Mouse (Mus musculus) CH12.LX (cell line): ENCODE results near the gene Slx1b. TPM values are rescaled to one million over a fixed set of nuclear protein-coding genes. Genes with fewer than 3 reads are reported as not detected.

Experiments used
- DNase-seq: peaks from one replicate; pipeline ENCODE4 v3.0.0-alpha.2; 2013; ENCODE audit errors: extremely low read depth
- H3K27ac ChIP-seq: 2 replicates; pipeline ENCODE4 v1.5.1; 2012; ENCODE audit warnings: low read depth, mild to moderate bottlenecking, control low read depth, moderate library complexity; ENCODE audit not compliant: insufficient read depth
- H3K27me3 ChIP-seq: replicated peaks from 2 replicates; pipeline ENCODE3; 2012; ENCODE audit warnings: inconsistent platforms
- H3K36me3 ChIP-seq, 2 experiments: replicated peaks in 1 of 2; 2 replicates each; pipeline versions ENCODE3 to v1.6.1; 2012; ENCODE audit warnings: inconsistent platforms in 1 of 2, low read length in 1 of 2, mild to moderate bottlenecking in 1 of 2, mixed read lengths in 1 of 2, moderate library complexity in 1 of 2; ENCODE audit not compliant: control insufficient read depth in 1 of 2, insufficient read depth in 1 of 2
- H3K4me1 ChIP-seq, 2 experiments: 2 replicates each; pipeline ENCODE4 v1.6.1; 2012; ENCODE audit warnings: inconsistent platforms in 1 of 2, moderate library complexity in 1 of 2; ENCODE audit not compliant: insufficient read depth in 2 of 2, control insufficient read depth in 1 of 2
- H3K4me2 ChIP-seq: 2 replicates; pipeline ENCODE4 v1.6.1; 2012; ENCODE audit warnings: low read depth, mild to moderate bottlenecking, control low read depth; ENCODE audit not compliant: poor library complexity, insufficient read depth, severe bottlenecking
- H3K4me3 ChIP-seq, 3 experiments: fragments of 150-350 bp in 1 of 3; sonication (generic) in 1 of 3; replicated peaks in 1 of 3; 2 replicates each; pipeline versions ENCODE3 to v1.5.1; 2011 to 2012; ENCODE audit warnings: low read depth in 2 of 3, low read length in 2 of 3, mild to moderate bottlenecking in 2 of 3, moderate library complexity in 2 of 3, control low read depth in 1 of 3, improper control_type of control experiment in 1 of 3, inconsistent platforms in 1 of 3, mixed read lengths in 1 of 3; ENCODE audit not compliant: poor library complexity in 1 of 3
- H3K79me2 ChIP-seq: replicated peaks from 2 replicates; pipeline ENCODE4 v1.6.1; 2012; ENCODE audit warnings: mild to moderate bottlenecking, moderate library complexity; ENCODE audit not compliant: control insufficient read depth, poor library complexity, insufficient read depth, severe bottlenecking; ENCODE audit errors: extremely low read depth
- H3K9ac ChIP-seq: 2 replicates; pipeline ENCODE4 v1.6.1; 2012; ENCODE audit warnings: low read depth, mild to moderate bottlenecking, control low read depth, moderate library complexity; ENCODE audit not compliant: insufficient read depth
- H3K9me3 ChIP-seq: replicated peaks from 2 replicates; pipeline ENCODE3; 2012; ENCODE audit warnings: low read length, inconsistent platforms, mixed read lengths
- BHLHE40 ChIP-seq: IDR thresholded peaks from 2 replicates; pipeline ENCODE4 v1.6.1; 2011; ENCODE audit warnings: mild to moderate bottlenecking, low read depth, low read length, improper control_type of control experiment
- CHD2 ChIP-seq: IDR thresholded peaks from 2 replicates; pipeline ENCODE4 v1.6.1; 2011; ENCODE audit warnings: low read length, improper control_type of control experiment
- E2F4 ChIP-seq: IDR thresholded peaks from 2 replicates; pipeline ENCODE4 v1.6.1; 2011; ENCODE audit warnings: low read depth, low read length, improper control_type of control experiment; ENCODE audit not compliant: insufficient replicate concordance
- ELF1 ChIP-seq: IDR thresholded peaks from 2 replicates; pipeline ENCODE4 v1.6.1; 2014; ENCODE audit warnings: low read depth, mild to moderate bottlenecking, inconsistent platforms, low read length, improper control_type of control experiment
- EP300 ChIP-seq: IDR thresholded peaks from 2 replicates; pipeline ENCODE4 v1.6.1; 2011; ENCODE audit warnings: low read length, improper control_type of control experiment
- ETS1 ChIP-seq: conservative IDR thresholded peaks from 2 replicates; pipeline ENCODE4 v1.6.1; 2012; ENCODE audit warnings: low read depth, mild to moderate bottlenecking, inconsistent platforms, low read length, improper control_type of control experiment, moderate library complexity
- GABPA ChIP-seq: IDR thresholded peaks from 2 replicates; pipeline ENCODE4 v1.6.1; 2012; ENCODE audit warnings: low read depth, low read length, improper control_type of control experiment, inconsistent platforms; ENCODE audit not compliant: insufficient replicate concordance
- HCFC1 ChIP-seq: IDR thresholded peaks from 2 replicates; pipeline ENCODE4 v1.6.1; 2012; ENCODE audit warnings: low read depth, mild to moderate bottlenecking, inconsistent platforms, low read length, improper control_type of control experiment
- IRF4 ChIP-seq: IDR thresholded peaks from 2 replicates; pipeline ENCODE4 v1.6.1; 2014; ENCODE audit warnings: low read depth, mild to moderate bottlenecking, inconsistent platforms, low read length, improper control_type of control experiment
- JUN ChIP-seq: IDR thresholded peaks from 2 replicates; pipeline ENCODE4 v1.6.1; 2011; ENCODE audit warnings: low read depth, mild to moderate bottlenecking, low read length, improper control_type of control experiment, moderate library complexity; ENCODE audit not compliant: insufficient read depth
- JUND ChIP-seq: conservative IDR thresholded peaks from 2 replicates; pipeline ENCODE4 v1.6.1; 2011; ENCODE audit warnings: low read depth, low read length, improper control_type of control experiment
- KAT2A ChIP-seq: IDR thresholded peaks from 2 replicates; pipeline ENCODE4 v1.6.1; 2012; ENCODE audit warnings: low read length, improper control_type of control experiment, inconsistent platforms; ENCODE audit not compliant: insufficient replicate concordance
- MAFK ChIP-seq: IDR thresholded peaks from 2 replicates; pipeline ENCODE4 v1.6.1; 2011; ENCODE audit warnings: low read length, improper control_type of control experiment; ENCODE audit not compliant: insufficient replicate concordance
- MEF2A ChIP-seq: IDR thresholded peaks from 2 replicates; pipeline ENCODE4 v1.6.1; 2014; ENCODE audit warnings: low read depth, mild to moderate bottlenecking, inconsistent platforms, low read length, improper control_type of control experiment, borderline replicate concordance
- NELFE ChIP-seq: IDR thresholded peaks from 2 replicates; pipeline ENCODE4 v1.6.1; 2011; ENCODE audit warnings: low read depth, low read length, improper control_type of control experiment
- PAX5 ChIP-seq: IDR thresholded peaks from 2 replicates; pipeline ENCODE4 v1.6.1; 2012; ENCODE audit warnings: low read length, inconsistent platforms, mixed read lengths
- POLR2AphosphoS2 ChIP-seq: IDR thresholded peaks from 2 replicates; pipeline ENCODE4 v1.6.1; 2011; ENCODE audit warnings: low read depth, low read length, improper control_type of control experiment
- SIN3A ChIP-seq: IDR thresholded peaks from 2 replicates; pipeline ENCODE4 v1.6.1; 2012; ENCODE audit warnings: low read length, improper control_type of control experiment, inconsistent platforms
- SMC3 ChIP-seq: IDR thresholded peaks from 2 replicates; pipeline ENCODE4 v1.6.1; 2011; ENCODE audit warnings: low read depth, low read length, improper control_type of control experiment
- TBP ChIP-seq: conservative IDR thresholded peaks from 2 replicates; pipeline ENCODE4 v1.6.1; 2011; ENCODE audit warnings: low read depth, low read length, improper control_type of control experiment
- UBTF ChIP-seq: IDR thresholded peaks from 2 replicates; pipeline ENCODE4 v1.6.1; 2012; ENCODE audit warnings: low read depth, mild to moderate bottlenecking, inconsistent platforms, low read length, improper control_type of control experiment, moderate library complexity
- USF1 ChIP-seq: IDR thresholded peaks from 2 replicates; pipeline ENCODE4 v1.6.1; 2014; ENCODE audit warnings: low read depth, mild to moderate bottlenecking, inconsistent platforms, low read length, improper control_type of control experiment
- USF2 ChIP-seq: conservative IDR thresholded peaks from 2 replicates; pipeline ENCODE4 v1.6.1; 2011; ENCODE audit warnings: low read depth, low read length, improper control_type of control experiment
- ZKSCAN1 ChIP-seq: IDR thresholded peaks from 2 replicates; pipeline ENCODE4 v1.6.1; 2012; ENCODE audit warnings: low read depth, inconsistent platforms, low read length, improper control_type of control experiment, borderline replicate concordance
- dilution Hi-C: fragments of 300-500 bp; cut with MboI; formaldehyde crosslinking; loops from 2 replicates; pipeline ENCODE4 v1.14.3; 2020; ENCODE audit warnings: low sequenced_read_pairs; ENCODE audit not compliant: extremely low pct_unique_long_range_greater_than_20kb, extremely low pct_ligation_motif_present
- in situ Hi-C: fragments of 300-500 bp; cut with MboI; formaldehyde crosslinking; loops from 3 replicates; pipeline ENCODE4 v1.14.3; 2019; ENCODE audit warnings: low sequenced_read_pairs, low pct_ligation_motif_present, low pct_unique_long_range_greater_than_20kb, mixed read lengths
- polyA plus RNA-seq: library from polyadenylated mRNA; unstranded; fragments of >175 nt; gene quantifications from 2 replicates; pipeline ENCODE4 v1.2.1, GENCODE M21; 2012; ENCODE audit warnings: low read depth; ENCODE audit not compliant: insufficient read length
- total RNA-seq, 2 experiments: library from RNA; depleted of rRNA; stranded (reverse); fragments of 300-350 nt in 1 of 2; fragments of >200 nt in 1 of 2; gene quantifications; 2 replicates each; pipeline ENCODE4 v1.2.3; 2012 to 2014

Gene Slx1b
- total and polyA plus RNA-seq, 3 experiments, result 4.7 to 8.3 (median 5.6) TPM

- no peaks in the 10 kb centered on the region for H3K36me3 ChIP-seq
- H3K79me2 ChIP-seq, result peaks cover 9% of the 10 kb centered on the region
- H3K9me3 ChIP-seq, result peaks cover 6% of the 10 kb centered on the region
- dilution Hi-C loops, result no loop called here
- H3K4me2 ChIP-seq, result peak overlapping the region; percentile 39
- TF ChIP-seq HCFC1, result 0 out of 2 replicates have a peak, but pooled peaks have one; percentile 4
- TF ChIP-seq EP300, result peak; percentile 71; the same call in 1 of the 2 replicates
- TF ChIP-seq MEF2A, result peak; percentile 59; the same call in 1 of the 2 replicates
- peak; percentile 71 for TF ChIP-seq ETS1
- TF ChIP-seq POLR2AphosphoS2, result no peak
- no peak for TF ChIP-seq ZKSCAN1
- peak; percentile 30 for TF ChIP-seq BHLHE40
- no peak for TF ChIP-seq NELFE
- TF ChIP-seq KAT2A, result no peak
- peak; percentile 56 for TF ChIP-seq SIN3A
- TF ChIP-seq JUND, result peak; percentile 33
- TF ChIP-seq USF2, result no peak
- no peak for TF ChIP-seq GABPA
- peak; percentile 55 for TF ChIP-seq JUN
- TF ChIP-seq TBP, result no peak
- TF ChIP-seq, all 38 proteins: peak for 8
- H3K9ac ChIP-seq, result peak overlapping the region; percentile 34
- H3K4me1 ChIP-seq, result peaks cover 26 to 36% of the 10 kb centered on the region in 2 experiments
- no peaks in the 10 kb centered on the region for H3K27me3 ChIP-seq
- no peak for DNase-seq
- peak overlapping the region in 2 of 3 experiments; percentile 17 to 18 for H3K4me3 ChIP-seq
- peak overlapping the region; percentile 28; the same call in 1 of the 2 replicates for H3K27ac ChIP-seq
- in situ Hi-C loops, result loop anchor here (10.0 kb wide), 4 partner anchors 186 to 1216 kb away; partner anchors contain the start of genes Mvp, Pagr1a and Pagr1b
Observed at GRCm38 (mm10) chr7:126708175-126708952, 12.8 kb upstream of the Slx1b start.

GRCm38 (mm10) chr7:126707442-126708174, 12.0 kb upstream of the Slx1b start, which contains the start of gene Coro1a:
Coro1a (minus strand) TSS chr7:126707787.
- H3K9me3 ChIP-seq, result peaks cover 6% of the 10 kb centered on the region
- dilution Hi-C loops (no loop called here), in situ Hi-C loops (loop anchor here (10.0 kb wide), 4 partner anchors 187 to 1217 kb away; partner anchors contain the start of genes Mvp, Pagr1a and Pagr1b)
- H3K79me2 ChIP-seq, result peaks cover 17% of the 10 kb centered on the region
- peak within 1 kb of the TSS; percentile 28; the same call in 1 of the 2 replicates for H3K27ac ChIP-seq
- no peaks in the 10 kb centered on the region for H3K27me3 ChIP-seq
- H3K4me3 ChIP-seq, result peak within 1 kb of the TSS in 2 of 3 experiments; percentile 17 to 18
- H3K4me2 ChIP-seq, result peak within 1 kb of the TSS; percentile 39
- H3K36me3 ChIP-seq, result peaks cover 0 to 4% of the 10 kb centered on the region in 2 experiments
- peaks cover 26 to 36% of the 10 kb centered on the region in 2 experiments for H3K4me1 ChIP-seq
- peak within 1 kb of the TSS; percentile 34 for H3K9ac ChIP-seq
- DNase-seq, result peak; percentile 85
- TF ChIP-seq MAFK (no peak), JUND (no peak; the same call in 1 of the 2 replicates), TBP (0 out of 2 replicates have a peak, but pooled peaks have one; percentile 23), IRF4 (peak; percentile 82; the same call in 1 of the 2 replicates), NELFE (no peak), ZKSCAN1 (no peak), MEF2A (no peak), SMC3 (no peak), CHD2 (no peak), USF2 (no peak), E2F4 (0 out of 2 replicates have a peak, but pooled peaks have one; percentile 13), JUN (no peak), HCFC1 (no peak; the same call in 1 of the 2 replicates), POLR2AphosphoS2 (no peak), SIN3A (no peak; the same call in 1 of the 2 replicates), USF1 (no peak), UBTF (0 out of 2 replicates have a peak, but pooled peaks have one; percentile 36), ETS1 (peak; percentile 69), PAX5 (no peak), BHLHE40 (peak; percentile 46; the same call in 1 of the 2 replicates), ELF1 (no peak; the same call in 1 of the 2 replicates)
